Mouse (Mus musculus) lung, embryonic 14.5 days (tissue): ENCODE measurements around the gene Ap1s3. TPM values are rescaled to one million over a fixed set of nuclear protein-coding genes. Genes with fewer than 3 reads are reported as not detected.

Experiments
- ATAC-seq: fragments of 200-750 bp; cut with Nextera tagmentation; 2 replicates; pipeline ENCODE4 v1.8.0; 2017; ENCODE audit warnings: mild to moderate bottlenecking, moderate TSS enrichment, moderate library complexity; ENCODE audit not compliant: insufficient read depth
- DNase-seq: peaks from one replicate; pipeline ENCODE4 v3.0.0-alpha.2; 2015
- H3K27ac ChIP-seq: fragments of 300-500 bp; sonication (generic); 2 replicates; pipeline ENCODE4 v1.5.1; 2014; ENCODE audit warnings: low read depth, mild to moderate bottlenecking, moderate library complexity
- H3K27me3 ChIP-seq: fragments of 300-500 bp; sonication (generic); 2 replicates; pipeline ENCODE4 v1.6.1; 2014; ENCODE audit warnings: low read length, control low read depth; ENCODE audit not compliant: insufficient read depth
- H3K36me3 ChIP-seq: fragments of 300-500 bp; sonication (generic); 2 replicates; pipeline ENCODE4 v1.6.1; 2014; ENCODE audit warnings: control low read depth; ENCODE audit not compliant: insufficient read depth
- H3K4me1 ChIP-seq: fragments of 300-500 bp; sonication (generic); 2 replicates; pipeline ENCODE4 v1.6.1; 2014; ENCODE audit warnings: antibody characterized with exemption, control low read depth; ENCODE audit not compliant: insufficient read depth
- H3K4me2 ChIP-seq: fragments of 300-500 bp; sonication (generic); 2 replicates; pipeline ENCODE4 v1.6.1; 2014; ENCODE audit warnings: mild to moderate bottlenecking
- H3K4me3 ChIP-seq: fragments of 300-500 bp; sonication (generic); 2 replicates; pipeline ENCODE4 v1.5.1; 2014; ENCODE audit warnings: low read depth, low read length
- H3K9ac ChIP-seq: fragments of 300-500 bp; sonication (generic); 2 replicates; pipeline ENCODE4 v1.6.1; 2014
- H3K9me3 ChIP-seq: fragments of 300-500 bp; sonication (generic); 2 replicates; pipeline ENCODE4 v1.6.1; 2016; ENCODE audit warnings: low read depth, low read length, control low read depth
- CTCF ChIP-seq: IDR thresholded peaks from 2 replicates; pipeline ENCODE4 v1.5.1; 2016; ENCODE audit warnings: antibody characterized with exemption, low read depth
- WGBS: fragments of 180-500 bp; shearing (Covaris S2); extraction: QIAGEN DNeasy Blood & Tissue Kit; methylation state at CpG from one replicate; pipeline ENCODE4 v1.1.7; 2014; 5-methylcytosine and 5-hydroxymethylcytosine counted together
- polyA plus RNA-seq: library from polyadenylated mRNA; unstranded; fragments of >200 nt; fragmentation: Nextera tagmentation; extraction: Ambion mirVana; gene quantifications from 2 replicates; pipeline ENCODE4 v1.2.1, GENCODE M21; 2014

The Ap1s3 gene
- 0.51 and 0.84 TPM in 2 replicates for polyA plus RNA-seq

GRCm38 (mm10) chr1:79671543-79672337 is at the start of gene Ap1s3:
Gene Ap1s3, minus strand, starts transcription at chr1:79671972.
- Histone ChIP-seq H3K9ac (peak within 1 kb of the TSS; percentile 56), H3K9me3 (no peaks in the 10 kb centered on the region), H3K27me3 (peaks cover 29% of the 10 kb centered on the region), H3K4me3 (peak within 1 kb of the TSS; percentile 57), H3K36me3 (no peaks in the 10 kb centered on the region), H3K4me1 (no peaks in the 10 kb centered on the region), H3K4me2 (peak within 1 kb of the TSS; percentile 83), H3K27ac (no peak within 1 kb of the TSS; the same call in 1 of the 2 replicates)
- ATAC-seq (peak; percentile 93), DNase-seq (peak; percentile 77)
- under 1% methylated on average over 51 of the region's 51 CpGs for WGBS
- no peak for TF ChIP-seq CTCF

DNA sequence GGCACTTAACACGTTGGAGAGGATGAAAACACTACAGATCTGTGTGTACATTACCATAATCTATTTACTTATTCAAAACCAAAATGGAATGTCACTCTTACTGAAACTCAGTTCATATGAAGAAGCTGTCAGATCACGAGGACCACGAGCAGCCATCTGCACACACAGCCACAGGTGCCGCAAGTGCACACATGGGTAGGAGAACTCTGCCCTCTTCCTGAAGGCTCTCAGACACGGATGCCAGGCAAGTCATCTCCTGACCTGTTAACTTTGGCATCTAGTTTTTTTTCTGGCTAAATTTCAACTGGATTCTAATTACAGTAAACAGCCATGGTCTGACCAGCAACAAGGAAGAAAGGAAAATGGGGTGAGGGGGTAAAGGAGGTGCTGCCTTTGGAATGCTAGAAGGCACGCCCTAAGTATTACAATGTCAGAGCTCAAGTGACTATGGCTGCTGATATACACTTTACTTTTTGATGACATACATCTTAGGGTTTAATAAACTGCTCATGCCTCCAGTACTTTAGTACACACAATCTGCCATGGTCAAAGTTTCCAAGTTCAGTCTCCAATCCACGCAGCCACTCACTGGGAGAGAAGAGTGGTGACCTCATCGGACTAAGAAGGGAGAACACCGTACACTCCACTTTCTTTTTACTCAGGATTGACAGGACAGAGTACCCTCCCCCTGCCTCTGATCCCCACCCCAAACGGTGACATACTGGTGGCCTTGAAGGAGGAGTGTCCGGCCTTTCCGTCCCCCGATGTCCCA is 42.6 kb upstream of the Ap1s3 start:
- Histone ChIP-seq H3K4me1 (no peaks in the 10 kb centered on the region), H3K36me3 (peaks cover 7% of the 10 kb centered on the region; the same call in 1 of the 2 replicates), H3K9me3 (no peaks in the 10 kb centered on the region), H3K27ac (no peak overlapping the region), H3K9ac (no peak overlapping the region), H3K27me3 (no peaks in the 10 kb centered on the region), H3K4me2 (no peak overlapping the region), H3K4me3 (no peak overlapping the region)
- ATAC-seq (no peak), DNase-seq (no peak)
- TF ChIP-seq CTCF = no peak
- 81% methylated on average over 13 of the region's 13 CpGs for WGBS

DNA sequence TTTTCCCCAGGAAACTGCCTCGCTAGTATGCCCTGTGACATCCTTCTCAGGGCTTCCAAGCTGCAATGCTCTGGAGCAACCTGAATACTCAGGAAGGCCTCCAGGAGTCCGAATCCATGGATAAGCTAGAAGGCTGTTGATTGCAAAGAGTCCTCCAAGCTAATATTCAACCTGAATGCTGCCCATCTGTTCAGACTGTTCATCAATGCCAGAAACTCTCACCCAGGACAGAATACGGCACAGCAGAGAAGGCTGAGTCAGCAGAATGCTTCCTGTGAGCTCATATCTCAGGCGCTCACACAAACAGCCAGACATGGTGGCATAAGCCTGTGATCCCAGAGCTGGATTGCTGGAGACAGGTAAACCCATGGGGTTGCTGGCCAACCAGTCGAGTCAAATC is 41.3 kb upstream of the Ap1s3 start:
- Histone ChIP-seq H3K27ac (no peak overlapping the region), H3K36me3 (peaks cover 7% of the 10 kb centered on the region; the same call in 1 of the 2 replicates), H3K4me2 (no peak overlapping the region), H3K9ac (no peak overlapping the region), H3K27me3 (no peaks in the 10 kb centered on the region), H3K9me3 (no peaks in the 10 kb centered on the region), H3K4me3 (no peak overlapping the region), H3K4me1 (no peaks in the 10 kb centered on the region)
- no peak for TF ChIP-seq CTCF
- DNase-seq = no peak
- ATAC-seq = no peak
- WGBS = 81% methylated on average over 5 of the region's 5 CpGs

DNA sequence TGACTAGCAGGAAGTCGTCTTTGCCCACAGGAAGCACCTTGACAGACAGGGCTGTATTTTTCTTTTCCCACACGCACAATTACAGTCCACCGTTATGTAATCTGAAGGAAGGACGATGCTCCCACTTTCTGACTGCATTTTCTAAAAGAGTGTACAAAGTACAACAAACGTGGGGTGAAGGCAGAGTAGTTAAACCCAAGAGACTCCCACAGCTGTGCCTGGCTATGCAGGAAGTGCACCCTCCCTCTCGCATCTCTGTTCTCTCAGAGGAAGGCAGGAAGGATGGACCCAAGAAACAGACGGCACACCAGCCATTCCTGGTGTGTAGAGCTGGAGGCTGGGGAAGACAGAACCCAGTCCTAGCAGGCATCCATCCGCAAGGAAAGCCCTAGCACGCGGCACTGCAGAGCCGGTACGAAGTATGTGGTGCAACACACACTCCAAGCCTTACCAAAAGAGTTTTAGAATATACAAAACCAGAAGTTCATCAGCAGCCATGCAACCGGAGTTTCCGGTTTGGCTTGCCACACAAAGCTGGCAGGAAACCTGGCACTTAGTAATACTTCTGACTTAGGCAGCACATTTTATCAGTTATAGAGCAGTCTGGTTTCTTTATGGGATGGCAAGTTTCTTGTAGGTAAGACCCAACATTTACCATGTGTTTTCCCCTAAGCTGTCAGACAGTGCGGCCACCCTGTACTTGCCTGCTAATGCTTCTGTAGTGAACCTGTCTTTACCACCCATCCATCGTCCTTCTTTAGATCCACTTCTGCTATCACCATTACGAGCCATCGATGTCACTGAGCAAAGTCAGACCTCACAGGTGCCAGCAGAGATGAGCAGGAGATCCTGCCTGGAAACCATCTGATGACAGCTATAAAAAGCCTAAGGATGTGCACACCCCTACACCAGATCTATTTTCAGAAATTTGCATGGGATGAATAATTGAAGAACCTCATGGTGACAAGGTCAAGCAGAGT is 39.7 kb upstream of the Ap1s3 start:
- peak; percentile 32 for DNase-seq
- 75% methylated on average over 18 of the region's 18 CpGs for WGBS
- H3K9me3 ChIP-seq = no peaks in the 10 kb centered on the region
- H3K4me3 ChIP-seq = no peak overlapping the region
- TF ChIP-seq CTCF = no peak
- H3K27ac ChIP-seq = no peak overlapping the region; the same call in 1 of the 2 replicates
- no peak overlapping the region for H3K9ac ChIP-seq
- no peak overlapping the region for H3K4me2 ChIP-seq
- peaks cover 7% of the 10 kb centered on the region; the same call in 1 of the 2 replicates for H3K36me3 ChIP-seq
- H3K27me3 ChIP-seq = no peaks in the 10 kb centered on the region
- ATAC-seq = no peak
- no peaks in the 10 kb centered on the region for H3K4me1 ChIP-seq

- H3K4me1 ChIP-seq = no peaks in the 10 kb centered on the region
- no peak for TF ChIP-seq CTCF
- H3K27ac ChIP-seq = no peak overlapping the region; the same call in 1 of the 2 replicates
- 58% methylated on average over 4 of the region's 4 CpGs for WGBS
- no peaks in the 10 kb centered on the region for H3K9me3 ChIP-seq
- H3K9ac ChIP-seq = no peak overlapping the region
- no peak overlapping the region for H3K4me2 ChIP-seq
- peaks cover 7% of the 10 kb centered on the region; the same call in 1 of the 2 replicates for H3K36me3 ChIP-seq
- DNase-seq = no peak
- no peaks in the 10 kb centered on the region for H3K27me3 ChIP-seq
- ATAC-seq = no peak
- no peak overlapping the region for H3K4me3 ChIP-seq
Observed at GRCm38 (mm10) chr1:79710678-79711077, 38.9 kb upstream of the Ap1s3 start.

- DNase-seq = no peak
- Histone ChIP-seq H3K27me3 (no peaks in the 10 kb centered on the region), H3K4me1 (no peaks in the 10 kb centered on the region), H3K27ac (no peak overlapping the region), H3K4me3 (no peak overlapping the region), H3K4me2 (no peak overlapping the region), H3K36me3 (peaks cover 9% of the 10 kb centered on the region), H3K9ac (no peak overlapping the region), H3K9me3 (no peaks in the 10 kb centered on the region)
- no peak for ATAC-seq
- no peak for TF ChIP-seq CTCF
- WGBS = 70% methylated on average over 8 of the region's 8 CpGs
Observed at GRCm38 (mm10) chr1:79710216-79710615, 38.4 kb upstream of the Ap1s3 start.
